Mouse (Mus musculus) liver, embryonic 14.5 days (tissue): ENCODE measurements around the gene Atn1. TPM values are rescaled to one million over a fixed set of nuclear protein-coding genes. Genes with fewer than 3 reads are reported as not detected.
"Not testable (repeated sequence)": the region's sequence is repeated elsewhere in the genome, so short reads cannot be mapped to it uniquely, and the experiment has no call there.

ENCODE experiments used
- ATAC-seq: fragments of 200-750 bp; cut with Nextera tagmentation; 2 replicates; pipeline ENCODE4 v1.8.0; 2017; ENCODE audit warnings: moderate number of reproducible peaks, mild to moderate bottlenecking, moderate library complexity; ENCODE audit not compliant: insufficient read depth
- DNase-seq, 3 experiments: peaks; one replicate each; pipeline ENCODE4 v3.0.0-alpha.2; 2012 to 2013; ENCODE audit warnings: low read depth in 3 of 3, low spot score in 3 of 3
- H3K27ac ChIP-seq: fragments of 300-500 bp; sonication (generic); 2 replicates; pipeline ENCODE4 v1.5.1; 2014; ENCODE audit warnings: moderate library complexity, mild to moderate bottlenecking, control low read depth, inconsistent platforms
- H3K27me3 ChIP-seq: fragments of 300-500 bp; sonication (generic); 2 replicates; pipeline ENCODE4 v1.6.1; 2014; ENCODE audit warnings: mild to moderate bottlenecking, low read length, moderate library complexity; ENCODE audit not compliant: control insufficient read depth, insufficient read depth
- H3K36me3 ChIP-seq: fragments of 300-500 bp; sonication (generic); replicated peaks from 2 replicates; pipeline ENCODE4 v1.6.1; 2014; ENCODE audit warnings: low read depth; ENCODE audit not compliant: control insufficient read depth, insufficient read depth
- H3K4me1 ChIP-seq, 2 experiments: fragments of 200-500 bp in 1 of 2; fragments of 300-500 bp in 1 of 2; sonication (generic) in 1 of 2; replicated peaks; 2 replicates each; pipeline ENCODE4 v1.6.1; 2012 to 2014; ENCODE audit warnings: antibody characterized with exemption in 1 of 2, inconsistent platforms in 1 of 2, low read length in 1 of 2; ENCODE audit not compliant: control insufficient read depth in 2 of 2, insufficient read depth in 2 of 2
- H3K4me2 ChIP-seq: fragments of 300-500 bp; sonication (generic); 2 replicates; pipeline ENCODE4 v1.6.1; 2014; ENCODE audit warnings: low read depth, mild to moderate bottlenecking, control low read depth, moderate library complexity
- H3K4me3 ChIP-seq, 2 experiments: fragments of 200-500 bp in 1 of 2; fragments of 300-500 bp in 1 of 2; sonication (generic) in 1 of 2; 2 replicates each; pipeline ENCODE4 v1.5.1; 2012 to 2014; ENCODE audit warnings: low read depth in 2 of 2, low read length in 2 of 2, mild to moderate bottlenecking in 2 of 2, control low read depth in 1 of 2, inconsistent platforms in 1 of 2, moderate library complexity in 1 of 2; ENCODE audit not compliant: insufficient read depth in 1 of 2
- H3K9ac ChIP-seq: fragments of 300-500 bp; sonication (generic); replicated peaks from 2 replicates; pipeline ENCODE4 v1.6.1; 2014; ENCODE audit warnings: mild to moderate bottlenecking, control low read depth, moderate library complexity
- H3K9me3 ChIP-seq: fragments of 300-500 bp; sonication (generic); 2 replicates; pipeline ENCODE4 v1.6.1; 2016; ENCODE audit warnings: low read length, mixed read lengths; ENCODE audit not compliant: control insufficient read depth
- CTCF ChIP-seq: IDR thresholded peaks from 2 replicates; pipeline ENCODE4 v1.5.1; 2016; ENCODE audit warnings: antibody characterized with exemption, low read depth, control low read depth
- EP300 ChIP-seq: IDR thresholded peaks from 2 replicates; pipeline ENCODE4 v1.6.1; 2016; ENCODE audit warnings: antibody characterized with exemption, low read depth
- WGBS: fragments of 180-500 bp; shearing (Covaris S2); extraction: QIAGEN DNeasy Blood & Tissue Kit; methylation state at CpG from one replicate; pipeline ENCODE4 v1.1.7; 2014; ENCODE audit not compliant: insufficient replicate concordance; 5-methylcytosine and 5-hydroxymethylcytosine counted together
- polyA plus RNA-seq, 2 experiments: library from polyadenylated mRNA; depleted of rRNA in 1 of 2; stranded (reverse) in 1 of 2; unstranded in 1 of 2; fragments of >200 nt; fragmentation: Nextera tagmentation in 1 of 2; extraction: Ambion mirVana in 1 of 2; gene quantifications; 2 replicates each; pipeline versions ENCODE4 v1.2.1 to v1.2.3; 2012 to 2014

Gene Atn1
- polyA plus RNA-seq, 2 experiments = 0.58 to 2.8 TPM

- Histone ChIP-seq H3K4me2 (no peak overlapping the region), H3K27ac (no peak overlapping the region), H3K36me3 (no peaks in the 10 kb centered on the region), H3K4me1 (peaks cover 21% of the 10 kb centered on the region in 2 experiments), H3K9me3 (no peaks in the 10 kb centered on the region), H3K9ac (no peak overlapping the region), H3K27me3 (no peaks in the 10 kb centered on the region), H3K4me3 (no peak overlapping the region)
- 67% methylated on average over 3 of the region's 3 CpGs for WGBS
- TF ChIP-seq CTCF (peak; percentile 6; the same call in 1 of the 2 replicates), EP300 (no peak)
- DNase-seq = no peak
- ATAC-seq = no peak
Observed at GRCm38 (mm10) chr6:124803061-124803460, 46.7 kb upstream of the Atn1 start.

- H3K4me3 ChIP-seq = peak overlapping the region; percentile 26 to 50
- not testable (repeated sequence) for H3K9me3 ChIP-seq, H3K36me3 ChIP-seq, H3K9ac ChIP-seq, H3K27ac ChIP-seq, DNase-seq, H3K27me3 ChIP-seq
- 9% methylated on average over 4 of the region's 9 CpGs for WGBS
- peaks cover 18 to 20% of the 10 kb centered on the region in 2 experiments for H3K4me1 ChIP-seq
- ATAC-seq = peak; percentile 25
- peak overlapping the region; percentile 53 for H3K4me2 ChIP-seq
Observed at GRCm38 (mm10) chr6:124802400-124802799, 46.1 kb upstream of the Atn1 start.

GRCm38 (mm10) chr6:124796200-124796599 is 39.9 kb upstream of the Atn1 start:
- H3K4me3 ChIP-seq = no peak overlapping the region
- WGBS = 64% methylated on average over 2 of the region's 2 CpGs
- no peak overlapping the region for H3K4me2 ChIP-seq
- ATAC-seq (no peak; the same call in 1 of the 2 replicates), DNase-seq (no peak)
- H3K9me3 ChIP-seq = no peaks in the 10 kb centered on the region
- peaks cover 0 to 8% of the 10 kb centered on the region in 2 experiments; a peak in 2 of 4 replicates for H3K4me1 ChIP-seq
- H3K27ac ChIP-seq = no peak overlapping the region
- no peak for TF ChIP-seq CTCF
- H3K9ac ChIP-seq = no peak overlapping the region
- no peaks in the 10 kb centered on the region for H3K36me3 ChIP-seq
- H3K27me3 ChIP-seq = no peaks in the 10 kb centered on the region

- H3K4me1 ChIP-seq = peaks cover 0 to 8% of the 10 kb centered on the region in 2 experiments; a peak in 2 of 4 replicates
- H3K27ac ChIP-seq = no peak overlapping the region
- no peak overlapping the region for H3K9ac ChIP-seq
- H3K36me3 ChIP-seq = no peaks in the 10 kb centered on the region
- TF ChIP-seq EP300 (no peak), CTCF (no peak)
- 83% methylated on average over 4 of the region's 4 CpGs for WGBS
- H3K27me3 ChIP-seq = no peaks in the 10 kb centered on the region
- no peak overlapping the region for H3K4me2 ChIP-seq
- H3K4me3 ChIP-seq = no peak overlapping the region
- no peaks in the 10 kb centered on the region for H3K9me3 ChIP-seq
- DNase-seq (no peak), ATAC-seq (no peak)
Observed at GRCm38 (mm10) chr6:124795781-124796180, 39.5 kb upstream of the Atn1 start.

- Histone ChIP-seq H3K4me3 (no peak overlapping the region), H3K27ac (no peak overlapping the region), H3K27me3 (no peaks in the 10 kb centered on the region), H3K36me3 (no peaks in the 10 kb centered on the region), H3K9ac (no peak overlapping the region), H3K9me3 (no peaks in the 10 kb centered on the region), H3K4me2 (no peak overlapping the region), H3K4me1 (peaks cover 0 to 9% of the 10 kb centered on the region in 2 experiments; a peak in 2 of 4 replicates)
- no peak for ATAC-seq
- TF ChIP-seq CTCF (no peak), EP300 (no peak)
- 71% methylated on average over 3 of the region's 3 CpGs for WGBS
- DNase-seq = no peak
Observed at GRCm38 (mm10) chr6:124791911-124792310, 35.6 kb upstream of the Atn1 start.
